Mouse (Mus musculus): ENCODE data around the gene Gba2.
"Not testable (repeated sequence)": the region's sequence is repeated elsewhere in the genome, so short reads cannot be mapped to it uniquely, and the experiment has no call there.

The Gba2 gene

DNA sequence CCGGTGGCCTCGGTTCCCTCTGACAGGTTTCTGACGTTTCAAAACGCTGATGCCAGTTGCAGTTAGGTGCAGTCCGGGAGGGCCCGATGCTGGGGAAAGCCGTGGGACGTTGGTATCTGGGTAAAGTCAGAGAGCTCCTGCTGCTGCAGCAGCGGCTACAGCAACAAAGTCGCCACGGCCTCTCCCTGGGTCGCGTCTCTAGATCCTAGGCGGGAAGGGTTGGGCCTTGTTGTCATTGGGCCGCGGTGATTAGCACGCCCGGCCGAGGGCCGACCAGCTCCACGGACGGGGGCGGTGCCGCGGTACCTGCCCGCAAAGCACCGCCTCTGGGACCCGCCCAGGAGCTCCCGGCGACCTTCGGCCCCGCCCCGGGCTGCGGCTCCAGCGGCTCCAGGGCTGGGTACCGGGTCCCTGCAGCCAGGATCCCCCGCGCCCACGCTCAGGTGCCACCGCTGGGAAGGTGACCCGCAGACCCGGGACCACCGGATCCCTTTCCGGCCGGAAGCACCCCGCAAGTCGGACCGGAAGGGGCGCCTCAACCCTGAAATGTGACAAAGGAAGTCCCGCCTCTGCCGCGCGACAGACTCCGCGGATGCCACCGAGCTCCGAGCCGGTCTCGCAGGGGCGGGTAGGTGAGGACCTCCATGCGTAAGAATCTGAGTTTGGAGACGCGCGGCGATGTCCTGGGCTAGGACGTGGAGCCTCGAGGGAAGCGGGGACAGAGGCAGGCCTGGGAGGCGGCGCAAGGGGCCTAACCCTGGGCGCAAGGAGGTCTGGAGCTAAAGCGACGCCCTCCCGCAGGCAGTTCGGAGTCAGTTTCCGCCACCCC, at the start of gene Gba2, which contains the start of gene Rgp1:
TSS of gene Gba2 (minus strand) at position 498 of the 829 bp plus-strand sequence.
TSS of gene Rgp1 (plus strand) at position 340 of the 829 bp plus-strand sequence.
- peak; percentile 90 for DNase-seq

- no peak for DNase-seq
Measured at GRCm38 (mm10) chr4:43620146-43620778, 41.6 kb upstream of the Gba2 start.

GRCm38 (mm10) chr4:43613060-43613730, 34.5 kb upstream of the Gba2 start:
- DNase-seq = peak; percentile 10

DNA sequence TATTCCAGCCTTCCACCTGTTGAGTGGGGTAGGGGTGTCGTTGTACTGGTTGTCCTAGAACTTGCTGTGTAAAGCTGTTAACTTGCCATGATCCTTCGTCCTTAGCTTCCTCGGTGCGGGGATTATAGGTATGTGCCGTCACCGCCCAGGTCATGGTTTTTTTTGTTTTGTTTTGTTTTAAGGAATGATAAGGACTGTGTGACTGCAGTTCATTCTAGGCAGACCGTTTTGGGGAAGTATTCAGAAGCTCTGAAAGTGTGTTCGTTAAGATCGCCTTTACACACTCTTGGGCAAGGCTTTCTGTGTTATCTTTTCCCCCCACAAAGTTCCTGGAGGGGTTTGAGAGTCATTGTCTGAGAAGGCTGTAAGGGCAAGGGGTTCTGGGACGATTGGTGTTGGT, 33.9 kb upstream of the Gba2 start:
- no peak for DNase-seq

GRCm38 (mm10) chr4:43604751-43605685, 26.3 kb upstream of the Gba2 start:
- no peak for DNase-seq

DNA sequence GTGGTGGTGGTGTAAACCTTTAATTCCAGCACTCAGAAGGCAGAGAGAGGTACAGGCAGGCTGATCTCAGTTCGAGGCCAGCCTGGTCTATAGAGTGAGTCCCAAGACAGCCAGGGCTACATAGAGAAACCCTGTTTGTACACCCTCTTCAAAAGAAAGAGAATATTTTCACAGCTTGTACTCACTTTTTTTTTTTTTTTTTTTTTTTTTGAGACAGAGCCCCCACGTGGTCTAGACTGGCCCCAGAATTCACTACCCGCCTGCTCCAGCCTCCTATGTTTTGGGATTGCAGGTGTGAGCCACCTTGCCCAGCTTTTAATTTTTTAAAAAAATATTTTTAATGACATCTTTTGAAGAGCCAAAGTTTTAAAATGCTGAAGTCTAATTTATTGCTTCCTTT, 25.4 kb upstream of the Gba2 start:
- DNase-seq = no peak

GRCm38 (mm10) chr4:43600195-43600934, 21.7 kb upstream of the Gba2 start:
- DNase-seq = no peak

DNA sequence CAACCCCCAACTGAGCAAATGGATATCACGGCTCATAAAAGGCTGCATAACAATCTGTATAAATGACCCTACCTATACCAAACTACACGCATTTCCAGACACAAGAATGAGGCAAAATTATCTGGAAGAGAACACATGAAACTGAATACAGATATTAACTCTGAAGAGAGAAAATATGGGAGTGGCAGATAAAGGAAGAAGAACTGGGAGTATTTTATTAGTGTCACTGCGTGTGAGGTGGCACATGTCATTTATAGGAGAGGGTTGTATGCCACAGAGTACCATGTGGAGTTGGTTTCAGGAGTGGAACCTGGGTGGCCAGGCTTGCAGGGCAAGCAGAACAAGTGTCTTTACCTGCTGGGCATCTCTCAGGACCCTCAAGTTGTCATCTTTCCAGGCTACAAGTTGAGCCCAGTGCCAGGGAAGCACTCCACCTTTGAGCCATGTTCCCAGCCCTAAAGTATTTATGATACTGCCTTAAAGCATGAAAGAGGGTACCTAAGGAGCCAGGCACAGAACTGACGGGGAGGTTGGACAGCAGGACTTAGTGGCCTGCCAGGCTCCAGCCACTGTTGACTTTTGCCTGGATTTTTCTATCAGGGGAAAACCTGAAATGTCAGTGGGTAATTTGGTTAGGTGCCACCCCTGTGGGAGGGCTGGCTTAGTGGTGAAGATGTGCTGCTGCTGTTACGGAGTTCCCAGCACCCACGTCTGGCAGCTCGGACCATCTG, 20.1 kb upstream of the Gba2 start:
- no peak for DNase-seq

DNA sequence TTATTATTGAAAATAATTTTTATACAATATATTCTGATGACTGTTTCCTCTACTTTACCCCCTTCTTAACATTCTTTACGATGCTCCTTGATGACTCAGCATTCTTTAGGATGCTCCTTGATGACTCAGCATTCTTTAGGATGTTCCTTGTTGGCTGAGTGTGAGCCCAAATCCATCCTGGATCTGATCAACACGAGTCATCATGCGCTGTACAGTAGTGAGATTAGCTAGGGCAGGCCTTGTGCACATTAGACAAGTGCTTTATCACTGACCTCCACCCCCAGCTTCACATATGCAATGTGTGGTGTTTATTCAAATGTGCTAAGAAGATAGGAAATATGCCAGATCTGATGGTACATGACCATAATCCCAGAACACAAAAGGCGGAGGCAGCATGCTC, 19.5 kb upstream of the Gba2 start:
- DNase-seq = no peak

DNA sequence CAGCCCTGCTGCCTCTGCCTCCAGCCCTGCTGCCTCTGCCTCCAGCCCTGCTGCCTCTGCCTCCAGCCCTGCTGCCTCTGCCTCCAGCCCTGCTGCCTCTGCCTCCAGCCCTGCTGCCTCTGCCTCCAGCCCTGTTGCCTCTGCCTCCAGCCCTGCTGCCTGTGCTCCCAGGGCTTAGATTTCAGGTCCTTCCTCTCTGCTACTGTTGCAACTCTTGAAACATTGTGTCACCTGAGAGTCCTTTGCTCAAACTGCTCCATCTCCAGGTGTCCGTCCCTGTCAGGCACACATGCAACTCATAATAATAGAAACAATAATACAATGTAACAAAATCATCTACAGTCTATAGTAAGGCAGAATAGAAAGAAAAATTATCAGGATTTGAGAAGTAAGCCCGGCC, 17.9 kb upstream of the Gba2 start:
- not testable (repeated sequence) for DNase-seq

- DNase-seq = no peak
Measured at GRCm38 (mm10) chr4:43593453-43593852, 14.8 kb upstream of the Gba2 start.

- DNase-seq = no peak
Measured at GRCm38 (mm10) chr4:43591961-43592360, 13.3 kb upstream of the Gba2 start.

- no peak for DNase-seq
Measured at GRCm38 (mm10) chr4:43591543-43591942, 12.9 kb upstream of the Gba2 start.

DNA sequence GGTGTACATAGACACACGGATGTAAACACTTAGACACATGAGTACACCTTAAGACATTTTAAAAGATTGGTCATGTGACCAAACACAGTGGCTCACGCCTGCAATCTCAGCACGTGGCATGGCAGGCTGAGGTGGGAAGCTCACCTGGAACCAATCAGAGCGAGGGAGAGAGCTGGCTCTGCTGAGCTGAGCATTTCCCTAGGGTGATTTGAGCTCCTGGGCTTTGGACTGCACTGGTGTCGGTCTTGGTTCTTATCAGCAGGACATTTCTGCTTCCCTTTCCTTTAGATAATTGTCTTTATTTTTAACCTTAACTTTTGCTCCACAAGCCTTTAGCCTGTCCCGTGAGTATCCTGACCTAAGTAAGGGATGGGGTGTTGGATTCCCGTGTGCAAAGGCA, 9.0 kb upstream of the Gba2 start:
- DNase-seq = no peak

GRCm38 (mm10) chr4:43586411-43586810, 7.7 kb upstream of the Gba2 start:
- no peak for DNase-seq

DNA sequence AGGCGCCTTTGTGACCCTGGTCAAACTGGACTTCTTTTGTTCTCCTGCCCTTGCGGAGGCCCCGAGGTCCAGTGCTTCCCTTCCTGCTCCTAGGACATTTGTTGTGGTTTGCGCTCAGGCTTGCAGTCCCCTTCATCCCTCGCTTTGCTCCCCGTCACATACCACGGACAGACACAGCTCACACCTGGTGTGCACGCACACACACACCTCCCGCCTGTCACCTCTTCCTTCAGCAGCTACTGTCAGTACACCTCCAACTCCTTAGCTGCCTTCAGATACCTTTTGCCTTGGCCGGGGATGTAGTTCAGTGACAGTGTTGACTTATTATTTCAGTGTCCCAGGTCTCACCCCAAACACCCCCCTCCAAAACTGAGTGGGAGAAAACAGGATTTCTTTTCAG, 7.0 kb upstream of the Gba2 start:
- DNase-seq = no peak

DNA sequence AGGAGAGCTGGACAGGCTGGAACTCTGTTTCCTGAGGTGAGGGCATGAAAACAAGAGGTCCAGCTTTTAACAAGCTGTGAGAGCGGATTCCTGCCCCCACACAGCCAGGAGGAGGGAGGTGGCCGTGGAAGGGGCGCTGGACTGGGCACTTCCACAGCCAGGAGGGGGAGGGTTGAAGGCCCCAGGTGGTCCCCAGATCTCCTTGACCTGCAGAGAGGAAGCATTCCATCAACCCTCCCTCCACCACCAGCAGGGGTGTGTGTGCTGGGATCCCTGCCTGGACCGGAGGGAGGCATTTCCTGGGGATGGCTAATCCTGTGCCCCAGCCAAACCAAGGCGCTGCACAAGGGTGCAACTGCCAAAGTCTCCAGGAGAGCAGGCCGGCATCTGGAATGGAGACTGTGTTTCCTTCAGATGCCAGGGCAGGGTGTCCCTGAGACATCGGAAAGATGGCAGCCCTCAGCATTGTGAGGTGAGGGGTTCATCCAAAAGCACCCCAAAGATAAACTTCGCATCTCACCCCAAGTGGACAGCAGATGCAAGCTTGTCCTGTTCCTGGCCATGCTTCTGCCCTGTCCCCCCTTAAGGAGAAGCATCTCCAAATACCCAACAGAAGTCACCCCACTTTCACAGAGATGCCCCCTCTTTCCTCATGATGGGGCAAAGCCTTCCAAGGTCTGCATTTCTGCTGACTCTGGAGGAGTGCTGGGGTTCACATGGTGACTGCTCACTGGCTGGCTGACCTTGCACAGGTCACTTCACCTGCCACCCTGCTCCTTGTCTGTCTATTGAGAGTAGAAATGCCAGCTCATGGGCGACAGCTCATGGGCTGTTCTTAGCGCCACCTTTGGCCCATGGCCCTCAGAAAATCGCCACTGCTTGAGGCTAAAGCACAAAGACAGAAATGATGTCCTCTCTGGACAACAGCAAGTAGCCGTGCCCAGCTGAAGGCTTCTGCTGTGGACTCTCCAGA, 6.1 kb upstream of the Gba2 start, which contains the start of gene Msmp:
TSS of gene Msmp (minus strand) at position 51 of the 973 bp plus-strand sequence.
- DNase-seq = no peak

DNA sequence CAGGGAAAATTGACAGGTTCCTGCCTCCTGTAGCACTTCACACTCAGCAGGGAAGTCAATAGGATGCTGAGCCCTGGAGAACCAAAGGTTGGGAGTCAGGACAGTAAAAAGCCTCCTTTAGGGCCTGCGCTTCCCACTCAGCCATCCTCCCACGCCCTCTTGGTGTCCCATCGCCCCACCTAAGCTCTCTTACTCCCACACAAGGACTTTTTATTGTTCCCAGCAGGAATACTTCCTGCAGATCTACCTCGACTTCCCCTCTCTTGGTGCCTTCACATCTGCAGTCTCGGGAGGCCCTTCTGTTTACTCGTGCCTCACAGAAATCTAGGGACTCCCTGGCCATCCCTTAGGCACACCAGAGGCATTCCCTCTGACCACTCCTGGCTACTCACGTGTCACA, 4.7 kb upstream of the Gba2 start:
- no peak for DNase-seq

GRCm38 (mm10) chr4:43582241-43582640, 3.6 kb upstream of the Gba2 start:
- no peak for DNase-seq

DNA sequence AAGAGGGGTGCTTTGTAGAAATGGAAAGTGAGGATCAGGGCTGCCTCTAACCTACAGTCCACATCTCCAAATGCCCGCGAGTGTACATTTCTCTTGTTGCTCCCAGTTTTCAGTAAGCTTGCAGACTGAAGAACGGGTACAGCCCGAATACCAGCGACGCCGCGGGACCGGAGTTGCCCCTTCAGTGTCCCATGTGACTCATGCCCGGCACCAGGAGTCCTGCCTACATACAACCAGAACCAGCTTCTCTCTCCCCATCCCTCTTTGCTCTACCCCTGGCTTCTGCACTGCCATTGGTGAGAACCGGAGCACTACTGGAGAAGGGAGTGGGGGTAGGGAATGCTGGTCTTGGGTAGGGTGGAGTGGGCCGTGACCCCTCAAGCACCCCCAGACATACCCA, 2.7 kb upstream of the Gba2 start:
- DNase-seq = no peak
